Mouse (Mus musculus): ENCODE measurements around the gene Gpsm3.
"Not testable (repeated sequence)": the region's sequence is repeated elsewhere in the genome, so short reads cannot be mapped to it uniquely, and the experiment has no call there.

The Gpsm3 gene

DNA sequence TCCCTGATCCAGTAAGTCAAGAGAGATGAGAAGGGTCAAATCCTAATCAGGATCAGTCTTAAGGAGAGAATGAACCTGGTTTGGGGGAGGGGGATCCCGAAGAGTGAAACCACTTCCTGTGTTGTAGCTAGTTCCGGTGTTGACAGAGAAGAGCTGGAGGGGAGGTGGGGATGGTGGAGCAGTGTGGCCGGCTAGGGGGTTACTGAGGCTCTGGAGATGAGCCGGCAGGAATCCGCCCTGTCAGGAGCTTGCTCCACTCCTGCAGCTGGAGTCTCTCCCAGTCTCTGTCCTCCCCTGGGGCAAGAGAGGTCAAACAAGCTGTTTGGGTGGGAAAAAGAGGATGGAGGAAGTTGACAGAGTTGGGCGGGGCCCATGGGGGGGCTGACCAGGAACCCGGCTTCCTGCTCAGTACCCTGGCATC is at the start of gene Gpsm3:
Gene Gpsm3, plus strand, starts transcription at position 126 of the 421 bp plus-strand sequence.
- in situ Hi-C loops (cut with MboI, MseI): no loop called here

DNA sequence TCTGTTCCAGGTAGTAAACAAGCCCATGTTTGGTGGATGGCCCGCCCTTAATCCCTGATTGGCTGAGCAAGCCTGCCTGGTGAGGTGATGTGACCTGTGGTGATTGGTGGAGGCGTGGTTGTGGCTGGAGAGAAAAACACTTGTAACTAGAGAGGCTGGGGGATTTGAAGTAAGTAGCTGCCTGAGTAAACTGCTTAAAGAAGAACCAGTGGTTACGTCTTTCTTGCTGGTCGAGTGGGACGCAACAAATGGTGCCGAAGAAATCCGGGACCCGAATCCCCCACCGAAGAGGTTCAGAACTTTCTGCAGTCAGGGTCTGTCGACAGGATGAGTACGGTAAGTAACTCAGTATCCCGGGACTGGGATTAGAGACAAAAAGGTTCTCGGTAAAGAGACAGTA is 46.0 kb upstream of the Gpsm3 start:
- in situ Hi-C loops (cut with MboI, MseI): not testable (repeated sequence)

DNA sequence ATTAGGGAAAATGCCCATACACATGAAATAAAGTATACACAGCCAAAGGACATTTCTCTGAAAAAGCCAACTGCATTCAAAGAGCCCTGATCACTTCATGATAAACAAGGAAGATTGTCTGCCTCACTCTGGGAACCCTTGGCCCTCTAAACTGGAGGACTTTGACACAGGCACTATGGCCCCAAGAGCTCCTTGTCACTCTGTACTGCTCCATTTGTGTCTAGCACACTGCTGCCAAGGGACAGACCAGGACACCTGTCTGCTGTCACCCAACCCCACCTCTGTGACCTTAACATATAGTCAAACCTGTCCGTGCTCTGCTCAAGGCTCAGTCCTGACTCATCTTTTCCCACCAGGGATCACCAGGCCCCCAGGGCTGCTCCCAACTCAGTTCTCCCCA is 42.8 kb upstream of the Gpsm3 start:
- in situ Hi-C loops (cut with MboI, MseI): no loop called here

DNA sequence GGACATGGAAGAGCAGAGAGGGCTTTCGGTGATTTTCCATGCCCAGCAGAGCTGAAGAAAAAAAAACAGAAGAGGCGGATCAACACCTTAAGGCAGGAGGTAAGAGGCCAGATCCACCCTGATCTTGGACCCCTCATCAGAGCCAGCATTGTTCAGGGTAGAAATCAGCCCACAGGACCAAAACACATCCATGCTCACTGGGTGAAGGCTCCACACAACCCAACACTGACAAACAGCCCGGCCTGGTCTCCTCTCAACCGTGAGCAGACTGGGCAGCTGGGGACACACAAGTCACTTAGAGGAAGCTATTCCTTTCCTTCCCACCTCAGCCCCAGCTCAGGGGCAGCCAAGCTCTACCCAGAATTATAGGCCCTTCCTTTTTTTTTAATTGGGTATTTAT is 42.0 kb upstream of the Gpsm3 start:
- in situ Hi-C loops (cut with MboI, MseI): no loop called here

DNA sequence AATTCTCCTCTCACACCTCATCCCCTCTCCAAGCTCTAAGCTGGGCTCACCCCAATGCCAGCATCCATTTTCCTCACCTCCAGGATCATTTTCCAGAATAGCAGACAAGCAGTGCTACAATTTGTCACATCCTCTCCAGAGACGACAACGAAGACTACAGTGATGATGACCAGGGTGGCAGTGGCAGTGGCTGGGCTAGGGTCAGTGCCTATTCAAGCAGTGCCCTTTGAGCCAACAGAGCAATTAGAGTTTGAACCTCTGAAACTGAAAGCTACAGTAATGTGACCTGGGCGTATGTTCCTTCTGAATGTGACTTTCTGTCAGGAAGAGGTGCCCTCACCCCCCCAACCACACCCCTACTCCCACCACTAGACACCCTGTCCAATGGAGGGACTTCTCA is 40.5 kb upstream of the Gpsm3 start:
- in situ Hi-C loops (cut with MboI, MseI): no loop called here

DNA sequence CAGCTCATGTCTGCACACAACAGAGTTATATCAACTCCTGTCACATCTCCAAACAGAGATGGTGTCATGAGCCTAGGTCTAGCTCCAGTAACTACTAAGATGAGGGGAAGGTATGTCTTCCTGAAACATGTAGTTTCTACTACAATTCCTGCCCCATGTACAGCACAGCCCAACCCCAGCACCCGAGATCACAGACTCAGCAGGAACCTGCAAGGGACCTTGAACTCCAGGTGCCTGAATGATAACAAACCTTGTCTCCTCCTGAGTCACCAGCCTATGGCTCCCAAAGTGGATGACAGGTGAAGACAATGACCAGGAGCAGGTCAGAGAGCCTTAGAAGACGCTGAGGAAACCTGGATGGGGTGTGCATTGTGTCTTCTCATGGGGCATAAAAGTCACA is 39.8 kb upstream of the Gpsm3 start:
- in situ Hi-C loops (cut with MboI, MseI): no loop called here

DNA sequence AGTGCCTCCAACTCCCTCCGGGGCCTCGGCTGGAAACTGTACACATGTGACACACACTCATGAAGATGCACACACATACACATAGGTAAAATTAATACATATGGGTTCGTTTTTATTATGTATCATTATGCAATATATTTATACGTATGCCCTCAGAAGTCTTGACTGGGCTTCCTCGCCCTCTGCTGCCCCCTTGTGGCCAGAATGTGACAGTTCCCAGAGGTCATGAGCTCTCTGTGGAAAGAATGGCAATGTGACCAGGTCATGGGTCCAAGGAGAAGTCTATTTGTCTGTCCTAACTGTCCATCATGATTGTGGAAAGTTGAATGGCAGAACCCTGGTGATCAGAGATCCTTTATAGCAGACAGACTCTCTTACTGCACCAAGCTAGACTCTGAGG is 34.1 kb upstream of the Gpsm3 start:
- in situ Hi-C loops (cut with MboI, MseI): no loop called here

DNA sequence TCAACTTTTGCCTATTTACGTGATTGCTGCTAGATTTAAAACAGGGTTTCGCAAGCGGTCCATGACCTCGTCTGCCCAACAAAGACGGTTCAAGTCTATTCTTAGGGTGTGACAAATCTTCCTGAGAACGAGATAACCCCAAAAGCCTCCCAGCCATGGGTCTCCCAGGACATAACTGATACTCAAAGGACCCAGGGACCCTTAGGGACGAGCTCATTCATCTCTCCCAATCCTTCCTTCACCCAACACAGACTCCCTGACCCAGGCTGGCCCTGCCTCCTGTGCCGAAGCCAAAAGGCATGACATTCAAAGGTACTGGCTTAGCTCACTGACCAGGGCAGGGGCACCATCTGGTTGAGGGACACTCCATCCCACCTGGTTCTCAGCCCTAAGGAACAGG is 33.2 kb upstream of the Gpsm3 start:
- in situ Hi-C loops (cut with MboI, MseI): no loop called here

DNA sequence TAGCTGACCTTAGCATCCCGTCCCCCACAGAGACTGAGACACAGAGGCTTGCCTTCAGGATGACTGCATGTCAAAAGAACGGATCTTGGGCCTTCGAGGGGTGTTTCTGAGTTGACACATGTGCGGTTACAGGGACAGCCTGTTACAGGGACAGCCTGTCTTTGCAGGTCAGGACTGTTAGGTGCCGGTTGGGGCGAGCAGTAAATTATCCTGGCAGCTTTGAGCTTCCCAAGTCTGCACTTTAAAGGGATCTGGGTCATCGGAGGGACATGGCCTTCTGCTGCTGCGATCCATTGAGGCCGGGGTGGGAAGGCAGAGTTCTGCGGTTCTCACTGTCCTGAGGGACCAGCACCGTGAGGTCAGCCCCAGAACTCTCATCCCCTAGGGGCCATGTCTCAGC is 32.2 kb upstream of the Gpsm3 start:
- in situ Hi-C loops (cut with MboI, MseI): no loop called here

DNA sequence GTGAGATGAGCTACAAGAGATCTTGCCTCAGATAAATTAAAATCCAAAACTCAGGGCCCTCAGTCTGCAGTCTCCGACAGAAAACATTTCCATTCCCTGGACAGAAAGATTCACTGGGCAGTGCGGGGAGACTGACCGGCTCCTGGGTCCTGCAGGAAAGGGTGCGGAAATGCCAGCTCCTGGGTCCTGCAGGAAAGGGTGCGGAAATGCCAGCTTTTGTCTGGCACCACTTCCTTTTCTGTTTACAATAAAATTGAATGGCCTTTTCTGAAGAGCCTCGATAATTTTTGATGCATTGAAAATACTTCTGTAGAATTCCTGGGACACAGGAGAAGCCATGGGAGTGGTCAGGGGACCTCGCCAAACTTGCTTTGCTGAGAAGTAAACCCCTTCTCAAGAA is 30.5 kb upstream of the Gpsm3 start:
- in situ Hi-C loops (cut with MboI, MseI): no loop called here

DNA sequence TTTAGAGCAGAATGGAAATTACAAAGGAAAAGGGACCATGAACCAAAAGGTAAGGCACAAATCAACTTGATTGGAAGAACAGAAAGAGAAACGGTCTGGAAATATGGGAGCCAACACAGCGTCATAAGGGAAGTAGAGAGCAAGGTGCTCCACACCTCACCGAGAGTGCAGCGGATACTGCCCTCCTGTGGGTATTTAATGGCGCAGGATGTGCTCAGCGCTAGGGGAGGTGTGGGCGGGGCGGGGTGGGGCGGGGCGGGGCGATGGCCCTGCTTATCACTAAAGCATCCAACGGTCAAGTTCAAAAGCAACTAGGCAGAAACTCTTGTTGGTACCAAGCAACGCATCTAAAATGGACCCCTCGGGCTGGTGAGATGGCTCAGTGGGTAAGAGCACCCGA is 29.7 kb upstream of the Gpsm3 start:
- in situ Hi-C loops (cut with MboI, MseI): no loop called here

DNA sequence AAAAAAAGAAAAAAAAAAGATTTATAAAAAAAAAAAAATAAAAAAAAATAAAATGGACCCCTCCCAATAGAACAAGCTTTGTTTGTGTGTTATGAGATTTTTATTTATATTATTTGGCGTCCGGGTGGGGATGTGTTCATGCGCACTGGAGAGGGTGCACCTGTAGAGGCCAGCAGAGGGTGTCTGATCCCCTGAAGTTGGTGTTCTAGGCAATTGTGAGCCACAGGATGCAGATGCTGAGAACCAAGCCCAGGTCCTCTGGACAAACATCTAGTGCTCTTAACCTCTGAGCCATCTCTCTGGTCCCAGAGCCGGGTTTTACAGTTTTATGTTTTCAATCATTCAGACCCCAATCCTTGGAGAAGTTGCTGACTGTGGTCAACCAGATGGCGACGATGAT is 29.2 kb upstream of the Gpsm3 start:
- in situ Hi-C loops (cut with MboI, MseI): no loop called here

DNA sequence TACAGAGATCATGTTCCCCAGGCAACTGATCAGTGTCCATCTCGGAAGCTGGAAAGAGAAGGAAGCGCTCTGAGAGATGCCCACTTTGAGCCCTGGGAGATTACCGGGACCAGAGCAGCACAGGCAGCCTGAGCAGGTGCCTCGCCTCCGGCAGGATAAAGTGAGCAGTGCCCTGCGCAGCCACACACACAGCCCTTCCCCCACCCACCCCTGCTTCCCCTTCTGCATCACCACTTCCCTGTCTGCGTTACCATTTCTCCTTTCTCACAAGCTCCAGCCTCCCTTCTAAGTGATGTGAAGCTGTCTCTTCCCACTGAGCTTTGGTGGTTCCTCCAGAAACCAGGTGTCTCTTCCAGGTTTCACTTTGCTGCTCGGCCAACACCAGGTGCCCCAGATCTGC is 28.4 kb upstream of the Gpsm3 start:
- in situ Hi-C loops (cut with MboI, MseI): no loop called here

DNA sequence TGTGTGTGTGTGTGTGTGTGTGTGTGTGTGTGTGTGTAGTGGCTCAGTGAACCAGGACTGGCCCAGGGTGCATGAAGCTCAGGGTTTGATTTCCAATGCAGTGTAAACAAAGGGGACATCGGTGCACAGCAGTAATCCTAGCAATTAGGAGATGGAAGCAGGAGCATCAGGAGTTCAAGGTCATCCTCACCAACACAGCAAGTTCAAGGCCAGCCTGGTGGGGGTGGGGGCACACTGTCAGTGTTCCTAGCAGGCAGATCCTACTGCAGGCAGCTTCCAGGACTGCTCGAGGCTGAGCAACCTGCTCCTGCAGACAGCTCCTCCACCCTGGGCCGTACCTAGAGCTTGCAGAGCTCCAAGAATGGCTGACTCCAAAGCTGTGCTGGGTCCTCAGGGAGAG is 27.0 kb upstream of the Gpsm3 start:
- in situ Hi-C loops (cut with MboI, MseI): no loop called here

DNA sequence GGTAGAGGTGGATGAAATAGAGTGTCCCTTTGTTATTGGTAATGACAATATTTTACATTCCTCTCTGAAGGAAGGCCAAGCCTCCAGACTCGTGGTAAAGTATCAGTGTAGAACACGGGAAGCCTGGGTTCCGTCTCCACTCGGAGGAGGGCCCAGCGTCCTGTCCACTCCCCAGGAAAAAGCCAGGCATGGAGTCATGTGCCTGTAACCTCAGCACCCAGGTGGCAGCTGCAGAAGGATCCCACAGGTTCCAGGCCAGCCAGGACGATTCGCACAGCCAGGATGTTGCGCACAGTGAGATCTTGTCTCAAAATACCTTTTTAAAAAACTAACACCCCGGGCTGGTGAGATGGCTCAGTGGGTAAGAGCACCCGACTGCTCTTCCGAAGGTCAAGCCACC is 26.3 kb upstream of the Gpsm3 start:
- in situ Hi-C loops (cut with MboI, MseI): no loop called here

DNA sequence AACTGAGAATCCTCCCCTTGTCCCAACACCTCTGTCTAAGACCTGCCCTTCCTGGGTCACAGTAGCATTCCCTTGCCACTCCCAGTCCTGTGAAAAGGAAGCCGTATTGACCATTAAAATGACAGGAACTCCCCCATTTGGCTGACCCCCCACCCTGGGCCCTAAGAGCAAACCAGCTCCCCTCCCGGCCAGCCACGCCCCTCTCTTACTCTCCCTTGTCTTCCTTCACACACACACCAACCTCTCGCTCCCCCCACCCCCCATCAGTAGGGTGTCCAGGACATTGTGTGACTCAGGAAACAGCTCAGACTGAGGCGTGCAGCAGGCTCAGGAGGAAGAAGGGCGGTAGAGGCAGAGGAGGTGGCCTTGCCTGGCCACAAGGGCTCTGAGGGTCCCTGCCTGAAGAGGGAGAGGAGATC is 25.6 kb upstream of the Gpsm3 start, which contains the start of gene Notch4:
Gene Notch4, plus strand, starts transcription at position 266 of the 419 bp plus-strand sequence.
- in situ Hi-C loops (cut with MboI, MseI): no loop called here

DNA sequence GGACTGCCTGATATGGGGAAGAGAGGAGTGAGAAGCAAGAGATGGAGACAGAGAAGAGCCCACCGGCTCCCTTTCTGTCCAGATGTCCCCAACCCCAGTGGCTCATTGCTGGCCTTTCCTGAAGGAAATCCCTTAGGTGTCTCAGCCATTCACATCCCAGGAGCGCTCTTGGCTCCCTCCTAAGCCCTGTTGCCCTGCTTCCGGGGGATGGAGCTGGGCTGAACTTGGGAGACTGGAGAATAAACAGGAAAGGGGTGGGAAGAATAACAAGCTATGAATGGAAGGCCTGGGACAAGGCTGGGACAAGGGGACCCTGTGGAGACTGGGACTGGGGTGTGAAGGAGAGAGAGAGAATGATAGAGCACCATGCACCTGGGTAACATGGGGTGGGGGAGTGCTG is 24.8 kb upstream of the Gpsm3 start:
- in situ Hi-C loops (cut with MboI, MseI): loop anchor here (5.0 kb wide), 1 partner anchor 122 kb away; no protein-coding TSS in a partner anchor

DNA sequence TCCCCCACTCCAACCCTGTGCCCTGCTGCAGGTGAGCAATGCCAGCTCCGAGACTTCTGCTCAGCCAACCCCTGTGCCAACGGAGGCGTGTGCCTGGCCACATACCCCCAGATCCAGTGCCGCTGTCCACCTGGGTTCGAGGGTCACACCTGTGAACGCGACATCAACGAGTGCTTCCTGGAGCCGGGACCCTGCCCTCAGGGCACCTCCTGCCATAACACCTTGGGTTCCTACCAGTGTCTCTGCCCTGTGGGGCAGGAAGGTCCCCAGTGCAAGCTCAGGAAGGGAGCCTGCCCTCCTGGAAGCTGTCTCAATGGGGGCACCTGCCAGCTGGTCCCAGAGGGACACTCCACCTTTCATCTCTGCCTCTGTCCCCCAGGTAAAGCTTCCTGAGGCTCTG is 22.3 kb upstream of the Gpsm3 start:
- in situ Hi-C loops (cut with MboI, MseI): loop anchor here (5.0 kb wide), 1 partner anchor 125 kb away; no protein-coding TSS in a partner anchor

DNA sequence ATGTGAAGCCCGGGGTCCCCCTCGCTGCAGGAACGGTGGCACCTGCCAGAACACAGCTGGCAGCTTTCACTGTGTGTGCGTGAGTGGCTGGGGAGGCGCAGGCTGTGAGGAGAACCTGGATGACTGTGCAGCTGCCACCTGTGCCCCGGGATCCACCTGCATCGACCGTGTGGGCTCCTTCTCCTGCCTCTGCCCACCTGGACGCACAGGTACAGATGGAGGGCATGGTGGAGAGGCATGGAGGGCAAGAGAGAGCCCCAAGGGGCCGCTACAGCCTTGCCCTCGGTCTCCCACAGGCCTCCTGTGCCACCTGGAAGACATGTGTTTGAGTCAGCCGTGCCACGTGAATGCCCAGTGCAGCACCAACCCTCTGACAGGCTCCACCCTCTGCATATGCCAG is 21.2 kb upstream of the Gpsm3 start:
- in situ Hi-C loops (cut with MboI, MseI): loop anchor here (5.0 kb wide), 1 partner anchor 126 kb away; no protein-coding TSS in a partner anchor

DNA sequence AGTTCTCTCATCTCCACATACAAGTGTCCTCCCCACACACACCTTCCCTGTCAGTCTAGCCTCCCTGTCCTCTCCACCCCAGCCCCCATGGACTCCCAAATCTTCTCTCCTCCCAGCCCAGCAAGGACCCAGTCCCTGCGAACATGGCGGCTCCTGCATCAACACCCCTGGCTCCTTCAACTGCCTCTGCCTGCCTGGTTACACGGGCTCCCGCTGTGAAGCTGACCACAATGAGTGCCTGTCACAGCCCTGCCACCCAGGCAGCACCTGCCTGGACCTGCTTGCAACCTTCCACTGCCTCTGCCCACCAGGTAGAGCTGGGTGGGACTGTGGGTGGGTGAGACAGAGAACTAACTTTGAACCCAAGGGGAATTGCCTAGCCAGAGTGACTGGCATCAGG is 19.7 kb upstream of the Gpsm3 start:
- in situ Hi-C loops (cut with MboI, MseI): loop anchor here (5.0 kb wide), 1 partner anchor 128 kb away; no protein-coding TSS in a partner anchor

DNA sequence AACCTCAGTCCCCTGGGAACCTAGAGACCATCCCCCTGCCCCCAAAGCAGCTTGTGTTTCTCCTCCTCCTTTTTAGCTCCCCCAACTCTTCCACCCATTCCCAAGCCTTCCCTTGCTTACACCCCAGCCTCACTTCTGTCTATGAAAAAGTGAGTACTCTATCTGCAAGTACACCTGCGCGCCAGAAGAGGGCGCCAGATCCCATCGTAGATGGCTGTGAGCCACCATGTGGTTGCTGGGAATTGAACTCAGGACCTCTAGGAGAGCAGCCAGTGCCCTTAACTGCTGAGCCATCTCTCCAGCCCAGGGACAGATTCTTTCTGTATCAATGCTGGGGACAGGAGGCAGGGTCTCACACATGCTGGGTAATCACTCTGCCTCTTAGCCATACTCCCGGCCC is 17.7 kb upstream of the Gpsm3 start:
- in situ Hi-C loops (cut with MboI, MseI): no loop called here

DNA sequence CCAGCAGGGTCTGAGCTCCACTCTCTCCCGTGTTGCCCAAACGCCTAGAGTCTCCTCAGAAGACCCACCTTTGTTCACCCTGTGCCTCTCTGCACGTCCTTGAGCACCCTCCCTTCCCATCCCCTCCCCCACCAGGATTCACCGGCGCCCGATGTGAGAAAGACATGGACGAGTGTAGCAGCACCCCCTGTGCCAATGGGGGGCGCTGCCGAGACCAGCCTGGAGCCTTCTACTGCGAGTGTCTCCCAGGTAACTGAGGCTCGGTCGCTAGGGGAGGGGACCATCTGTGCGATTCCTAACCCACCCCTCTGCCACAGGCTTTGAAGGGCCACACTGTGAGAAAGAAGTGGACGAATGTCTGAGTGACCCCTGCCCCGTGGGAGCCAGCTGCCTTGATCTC is 17.2 kb upstream of the Gpsm3 start:
- in situ Hi-C loops (cut with MboI, MseI): no loop called here

DNA sequence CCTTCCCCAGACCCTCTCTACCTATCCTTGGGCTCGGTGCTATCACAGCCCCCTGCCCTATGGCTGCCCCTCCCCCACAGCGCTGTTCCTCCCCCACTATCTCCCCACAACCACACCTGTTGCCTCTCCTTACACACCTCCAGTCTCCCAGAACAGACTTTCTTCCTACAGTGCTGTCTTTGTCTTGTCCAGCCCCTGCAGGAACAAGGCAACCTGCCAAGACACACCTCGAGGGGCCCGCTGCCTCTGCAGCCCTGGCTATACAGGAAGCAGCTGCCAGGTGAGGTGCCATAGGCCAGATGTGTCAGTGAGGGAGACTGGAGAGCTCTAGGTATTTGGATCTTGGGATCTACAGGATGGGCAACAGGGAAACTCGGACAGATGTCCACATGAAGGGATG is 13.0 kb upstream of the Gpsm3 start:
- in situ Hi-C loops (cut with MboI, MseI): no loop called here

DNA sequence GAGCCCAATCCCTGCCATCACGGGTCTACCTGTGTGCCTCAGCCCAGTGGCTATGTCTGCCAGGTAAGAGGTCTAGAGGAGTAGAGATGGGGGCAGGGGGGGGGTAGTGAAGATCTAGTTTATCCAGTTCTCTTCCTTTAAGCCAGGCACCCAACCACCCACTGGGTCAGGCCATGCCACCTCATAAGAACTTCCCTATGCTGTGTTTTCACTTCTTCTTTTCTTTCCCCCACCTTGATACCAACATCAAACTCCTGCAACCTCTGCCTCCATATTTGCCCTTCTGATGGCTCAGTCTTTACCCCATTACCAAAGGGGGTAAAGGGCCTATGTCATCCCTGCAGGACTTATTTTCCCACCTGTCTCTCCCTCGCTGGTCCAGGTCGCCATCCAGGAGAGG is 11.5 kb upstream of the Gpsm3 start:
- in situ Hi-C loops (cut with MboI, MseI): no loop called here

DNA sequence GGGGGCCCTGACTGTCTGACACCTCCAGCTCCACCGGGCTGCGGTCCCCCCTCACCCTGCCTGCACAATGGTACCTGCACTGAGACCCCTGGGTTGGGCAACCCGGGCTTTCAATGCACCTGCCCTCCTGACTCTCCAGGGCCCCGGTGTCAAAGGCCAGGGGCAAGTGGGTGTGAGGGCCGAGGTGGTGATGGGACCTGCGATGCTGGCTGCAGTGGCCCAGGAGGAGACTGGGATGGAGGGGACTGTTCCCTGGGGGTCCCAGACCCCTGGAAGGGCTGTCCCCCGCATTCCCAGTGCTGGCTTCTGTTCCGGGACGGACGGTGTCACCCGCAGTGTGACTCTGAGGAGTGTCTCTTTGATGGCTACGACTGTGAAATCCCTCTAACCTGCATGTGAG is 7.1 kb upstream of the Gpsm3 start:
- in situ Hi-C loops (cut with MboI, MseI): no loop called here

Data from T-helper 2 cell (primary cell).